Mouse (Mus musculus): Measurements from ENCODE around the gene Hmg20b.

Gene Hmg20b

DNA sequence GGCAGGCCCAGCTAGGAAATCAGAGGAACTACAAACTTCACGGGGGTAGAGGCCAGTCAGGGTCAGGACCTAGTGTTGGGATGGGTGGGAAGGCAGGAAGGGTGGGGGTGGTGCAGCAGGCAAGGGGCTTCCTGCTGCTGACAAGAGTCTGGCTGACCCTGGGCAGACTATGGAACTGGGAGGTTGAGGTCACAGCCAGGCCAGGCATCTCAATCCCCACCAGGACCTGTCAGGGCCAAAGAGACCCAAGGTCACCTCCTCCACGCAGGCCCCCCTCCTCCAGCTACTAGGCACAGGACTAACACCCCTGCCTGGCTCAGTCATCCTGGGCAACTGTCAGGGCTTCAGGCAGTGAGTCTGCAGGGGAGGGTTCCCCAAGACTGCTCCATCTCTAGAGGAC is 22.3 kb downstream of the Hmg20b start:
- no peak for DNase-seq (ENCODE audit: low read depth in 2 of 2, low spot score in 2 of 2)

DNA sequence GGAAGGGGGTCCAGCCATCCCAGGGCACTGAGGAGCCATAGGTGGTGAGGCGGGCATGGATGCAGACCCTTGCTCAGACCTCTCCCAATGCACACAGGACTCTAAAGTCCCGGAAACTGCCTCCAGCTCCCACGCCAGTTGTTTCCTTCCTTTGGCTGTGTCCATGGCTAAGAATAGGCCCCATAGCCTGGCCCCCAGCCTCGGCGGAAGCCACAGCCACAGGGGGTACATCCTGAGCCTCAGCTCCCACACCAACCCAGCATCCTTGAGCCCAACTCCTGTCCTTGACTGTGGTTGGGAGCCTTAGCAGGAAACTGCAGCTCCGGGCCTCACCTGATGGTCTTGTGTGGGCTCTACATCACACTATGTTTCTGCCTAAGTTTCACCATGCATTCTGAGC is 23.4 kb downstream of the Hmg20b start:
- DNase-seq (ENCODE audit: low read depth in 2 of 2, low spot score in 2 of 2): no peak

DNA sequence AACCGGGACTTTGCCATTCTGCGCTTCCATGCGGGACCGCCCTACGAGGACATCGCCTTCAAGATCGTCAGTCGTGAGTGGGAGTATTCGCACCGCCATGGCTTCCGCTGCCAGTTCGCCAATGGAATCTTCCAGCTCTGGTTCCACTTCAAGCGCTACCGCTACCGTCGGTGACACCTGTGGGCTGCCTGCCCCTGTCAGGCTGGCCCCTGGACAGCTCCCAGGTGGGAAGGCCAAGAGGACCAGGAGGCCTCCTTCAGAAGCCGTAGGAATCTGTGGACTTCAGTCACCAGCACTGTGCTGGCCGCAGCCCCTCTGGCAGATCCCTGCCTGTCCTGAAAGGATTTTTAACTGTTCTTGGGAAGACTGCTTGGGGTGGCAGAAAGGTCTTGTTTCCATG is 24.5 kb downstream of the Hmg20b start:
- no peak for DNase-seq (ENCODE audit: low read depth in 2 of 2, low spot score in 2 of 2)

DNA sequence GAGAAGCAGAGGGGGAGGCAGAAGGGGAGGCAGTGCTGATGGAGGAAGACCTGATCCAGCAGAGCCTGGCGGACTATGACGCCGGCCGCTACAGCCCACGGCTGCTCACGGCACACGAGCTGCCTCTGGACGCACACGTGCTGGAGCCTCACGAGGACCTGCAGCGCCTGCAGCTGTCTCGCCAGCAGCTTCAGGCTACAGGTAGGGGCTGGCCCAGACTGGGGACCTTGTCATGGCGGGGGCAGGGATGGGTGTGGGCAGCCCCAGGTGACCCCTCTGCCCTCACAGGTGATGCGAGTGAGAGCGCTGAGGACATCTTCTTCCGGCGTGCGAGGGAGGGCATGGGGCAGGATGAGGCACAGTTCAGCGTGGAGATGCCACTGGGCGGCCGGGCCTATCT is 25.1 kb downstream of the Hmg20b start:
- no peak for DNase-seq (ENCODE audit: low read depth in 2 of 2, low spot score in 2 of 2)

DNA sequence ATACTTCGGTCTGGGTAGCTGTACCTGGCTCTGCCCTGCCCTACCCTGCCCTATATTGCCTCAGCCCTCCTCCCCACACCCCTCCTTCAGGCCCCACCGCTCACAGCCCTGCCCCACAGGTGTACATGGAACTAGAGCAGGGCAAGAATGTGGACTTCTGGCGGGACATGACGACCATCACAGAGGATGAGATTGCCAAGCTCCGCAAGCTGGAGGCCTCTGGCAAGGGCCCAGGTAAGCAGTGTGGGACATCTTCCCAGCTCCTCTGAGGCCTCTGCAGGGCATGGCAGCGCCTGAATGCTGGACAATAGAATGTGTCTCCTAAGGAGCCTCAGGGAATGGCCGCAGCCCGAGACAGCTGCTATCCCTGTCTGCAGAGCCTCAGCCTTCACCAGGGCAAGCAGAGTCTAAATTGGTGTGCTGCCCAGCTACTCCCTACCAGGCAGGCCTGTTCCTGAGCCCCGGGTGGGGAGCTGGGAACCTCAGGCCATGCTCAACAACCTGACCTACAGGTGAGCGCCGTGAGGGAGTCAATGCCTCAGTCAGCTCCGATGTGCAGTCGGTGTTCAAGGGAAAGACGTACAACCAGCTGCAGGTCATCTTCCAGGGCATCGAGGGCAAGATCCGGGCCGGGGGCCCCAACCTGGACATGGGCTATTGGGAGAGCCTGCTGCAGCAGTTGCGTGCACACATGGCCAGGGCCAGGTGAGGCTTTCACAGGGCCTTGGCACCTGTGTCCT is 26.3 kb downstream of the Hmg20b start:
- no peak for DNase-seq (ENCODE audit: low read depth in 2 of 2, low spot score in 2 of 2)

DNA sequence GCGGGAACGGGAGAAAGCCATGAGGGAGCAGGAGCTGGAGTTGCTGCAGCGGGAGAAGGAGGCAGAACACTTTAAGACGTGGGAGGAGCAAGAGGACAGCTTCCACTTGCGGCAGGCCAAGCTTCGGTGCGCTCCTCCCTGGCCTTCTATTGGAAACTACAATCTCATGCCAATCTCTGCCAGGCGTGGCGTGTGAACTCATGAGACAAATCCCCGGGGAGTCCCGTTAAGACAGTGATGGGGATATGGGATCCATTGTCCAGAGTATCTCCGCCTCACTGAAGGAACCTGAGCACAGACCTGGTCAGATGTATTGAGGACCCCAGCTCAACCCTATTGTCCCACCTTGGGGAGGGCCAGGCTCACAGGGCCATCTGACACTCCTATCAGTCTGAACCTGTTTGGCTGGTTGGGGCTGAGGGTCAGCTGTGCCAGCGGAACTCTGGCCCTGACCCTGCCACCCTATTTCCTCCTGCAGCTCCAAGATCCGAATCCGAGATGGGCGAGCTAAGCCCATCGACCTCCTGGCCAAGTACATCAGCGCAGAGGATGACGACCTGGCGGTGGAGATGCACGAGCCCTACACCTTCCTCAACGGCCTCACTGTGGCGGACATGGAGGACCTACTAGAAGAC is 27.0 kb downstream of the Hmg20b start:
- DNase-seq (ENCODE audit: low read depth in 2 of 2, low spot score in 2 of 2): no peak

DNA sequence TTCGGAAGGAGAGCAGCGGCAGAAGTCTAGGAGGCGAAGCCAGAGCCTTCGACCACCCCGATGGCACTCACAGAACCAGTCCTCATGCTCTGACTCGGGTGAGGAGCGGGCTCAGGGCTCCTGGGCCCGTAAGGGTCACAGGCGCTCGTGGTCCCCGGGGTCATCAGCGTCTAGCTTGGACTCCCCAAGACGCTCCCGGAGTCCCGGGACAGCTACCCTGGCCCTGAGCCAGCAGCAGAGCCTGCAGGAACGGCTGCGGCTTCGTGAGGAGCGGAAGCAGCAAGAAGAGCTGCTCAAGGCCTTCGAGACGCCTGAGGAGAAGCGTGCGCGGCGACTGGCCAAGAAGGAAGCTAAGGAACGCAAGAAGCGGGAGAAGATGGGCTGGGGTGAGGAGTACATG is 27.8 kb downstream of the Hmg20b start:
- no peak for DNase-seq (ENCODE audit: low read depth in 2 of 2, low spot score in 2 of 2)

DNA sequence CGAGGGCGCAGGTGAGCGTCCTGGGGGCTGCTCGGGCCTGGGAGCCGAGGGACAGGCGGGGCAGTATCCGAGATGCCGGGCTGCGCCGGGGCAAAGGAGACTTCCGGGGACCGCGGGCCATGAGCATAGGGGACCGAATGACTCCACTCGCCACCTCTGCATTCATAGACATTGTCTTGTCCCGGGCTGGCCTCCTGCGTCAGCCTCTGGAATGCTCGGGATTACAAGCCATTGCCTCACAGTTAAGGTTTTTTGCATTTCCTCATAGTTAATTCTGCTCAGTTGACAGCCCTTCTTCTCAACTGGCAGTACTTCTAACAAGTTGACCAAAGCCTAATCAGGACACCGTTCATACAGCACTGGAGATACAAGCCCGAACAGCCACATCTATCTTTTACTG is 28.8 kb downstream of the Hmg20b start:
- no peak for DNase-seq (ENCODE audit: low read depth in 2 of 2, low spot score in 2 of 2)

DNA sequence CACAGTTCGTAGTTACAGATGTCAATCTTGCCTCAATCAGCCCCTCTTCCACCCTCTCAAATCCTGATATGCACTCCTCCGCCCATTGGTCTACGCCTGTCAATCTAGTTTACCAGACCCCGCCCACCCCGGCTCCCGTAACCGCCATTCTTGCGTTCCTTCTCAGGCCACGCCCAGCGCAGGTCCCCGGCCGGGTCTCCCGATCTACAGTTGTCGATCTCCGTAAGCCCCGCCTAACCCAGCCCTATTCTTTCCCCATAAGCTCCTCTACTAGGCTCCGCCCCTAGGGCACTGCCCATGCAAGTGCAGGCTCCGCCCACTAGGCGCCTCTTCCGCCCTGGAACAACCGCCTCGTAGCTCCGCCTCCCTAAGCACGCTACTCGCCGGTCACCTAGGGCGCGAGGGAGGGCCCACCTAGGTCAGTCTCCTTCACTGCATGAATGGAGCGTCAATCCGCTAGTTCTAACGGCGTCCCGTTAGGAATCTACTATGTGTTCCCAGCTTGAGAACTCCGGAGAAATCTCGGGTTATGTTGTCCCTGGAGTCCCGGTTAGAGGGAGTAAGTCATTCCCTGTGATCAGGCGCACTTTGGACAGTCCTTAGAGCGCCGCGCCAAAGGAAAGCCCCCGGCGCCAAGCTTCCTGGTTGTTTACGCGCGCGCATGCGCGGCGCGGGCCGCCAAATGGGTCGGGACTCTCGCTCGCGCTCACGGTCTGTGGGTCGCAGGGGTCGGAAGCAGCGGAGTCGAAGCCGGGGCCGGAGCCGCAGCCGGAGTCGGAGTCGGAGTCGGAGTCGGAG is 29.5 kb downstream of the Hmg20b start, which contains the start of gene Cactin:
Cactin (plus strand) TSS at position 554 of the 798 bp plus-strand sequence.
- DNase-seq (ENCODE audit: low read depth in 2 of 2, low spot score in 2 of 2): peak; percentile 97 to 98

DNA sequence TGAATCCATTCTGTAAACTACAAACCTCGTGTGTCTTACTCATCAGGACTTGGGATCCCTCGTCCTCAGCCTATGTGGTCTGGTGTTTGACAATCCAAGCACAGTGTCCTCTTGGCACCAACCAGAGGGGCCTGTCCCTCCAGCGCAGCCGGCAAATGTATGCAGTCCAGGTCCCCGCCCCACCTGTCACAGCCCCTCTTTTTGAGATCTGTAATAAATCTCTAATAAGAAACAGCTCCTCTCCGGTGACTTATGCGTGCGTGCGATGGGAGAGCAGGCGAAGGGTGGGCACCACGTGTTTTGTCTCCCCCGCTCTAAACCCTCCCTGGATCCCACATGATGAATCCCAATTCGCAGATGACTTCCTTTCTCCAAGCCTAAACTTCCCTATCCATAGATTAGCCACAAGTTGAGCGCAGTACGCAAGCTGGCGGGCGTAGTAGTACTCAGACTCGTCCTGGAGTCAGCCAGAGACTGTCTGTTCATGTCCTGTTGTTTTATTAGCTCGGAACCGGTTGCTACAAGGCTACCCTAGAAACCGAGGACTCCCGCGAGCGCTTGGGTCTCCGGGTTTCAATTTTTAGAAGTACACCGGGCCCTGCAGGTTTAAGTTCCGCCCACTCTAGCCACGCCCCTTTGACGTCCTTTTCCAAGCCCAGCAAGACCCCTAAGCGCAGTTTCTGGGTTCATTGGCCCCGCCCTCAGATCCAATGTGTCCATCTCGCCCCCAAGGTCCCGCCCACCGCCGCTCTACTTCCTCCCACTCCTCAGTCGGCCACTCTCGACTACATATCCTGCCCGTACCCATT is 30.3 kb downstream of the Hmg20b start:
- no peak for DNase-seq (ENCODE audit: low read depth in 2 of 2, low spot score in 2 of 2)

DNA sequence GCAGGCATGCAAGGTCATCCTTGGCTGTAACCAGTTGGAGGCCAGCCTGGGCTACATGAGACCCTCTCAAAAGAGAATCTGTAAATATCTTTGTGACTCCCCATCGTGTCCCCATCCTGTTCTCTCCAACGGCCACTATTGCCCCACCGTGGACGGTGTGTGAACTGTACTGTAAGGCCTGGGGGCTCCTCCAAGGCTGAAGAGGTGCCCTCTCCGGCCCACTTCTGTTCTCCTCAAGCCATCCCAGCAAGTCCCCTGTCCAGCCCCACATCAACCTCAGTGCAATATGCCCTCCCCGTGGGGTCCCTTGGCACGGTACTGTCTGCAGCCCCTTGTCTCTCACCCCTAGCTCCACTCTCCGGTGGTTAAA is 31.0 kb downstream of the Hmg20b start:
- DNase-seq (ENCODE audit: low read depth in 2 of 2, low spot score in 2 of 2): peak in 1 of 2 experiments; percentile 31

DNA sequence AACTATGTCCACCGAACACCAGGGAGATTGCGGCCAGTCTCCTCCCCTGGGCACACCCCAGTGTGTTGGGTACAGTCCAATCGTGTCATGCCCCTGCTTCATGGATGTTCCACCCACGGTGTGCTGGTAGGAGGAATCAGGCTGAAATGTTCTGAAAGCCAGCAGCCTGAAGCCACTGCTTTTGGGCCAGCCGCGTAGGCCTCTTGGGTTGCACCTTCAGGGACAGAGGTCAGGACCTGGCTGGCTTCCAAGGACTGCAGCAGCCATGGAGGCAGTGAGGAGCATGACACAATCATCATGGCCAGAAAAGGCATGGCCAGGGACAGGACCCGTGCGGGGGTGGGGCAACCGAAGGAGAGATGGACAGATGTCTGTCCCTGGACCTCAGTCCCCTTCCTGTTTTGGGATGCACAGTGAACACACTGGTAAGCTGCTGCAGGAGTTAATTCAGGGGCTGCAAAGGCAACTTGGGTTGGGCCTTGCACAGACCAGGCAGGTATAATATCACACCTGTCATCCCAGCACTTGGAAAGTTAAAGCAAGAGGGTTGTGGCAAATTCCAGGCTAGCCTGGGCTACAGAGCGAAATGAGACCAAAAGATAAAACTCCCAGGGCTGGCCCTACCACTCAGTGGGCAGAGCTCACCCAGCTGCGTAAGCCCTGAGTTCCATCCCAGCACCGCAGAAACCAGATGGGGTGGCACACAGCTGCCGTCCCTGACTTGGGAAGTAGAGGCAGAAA is 31.5 kb downstream of the Hmg20b start:
- no peak for DNase-seq (ENCODE audit: low read depth in 2 of 2, low spot score in 2 of 2)

DNA sequence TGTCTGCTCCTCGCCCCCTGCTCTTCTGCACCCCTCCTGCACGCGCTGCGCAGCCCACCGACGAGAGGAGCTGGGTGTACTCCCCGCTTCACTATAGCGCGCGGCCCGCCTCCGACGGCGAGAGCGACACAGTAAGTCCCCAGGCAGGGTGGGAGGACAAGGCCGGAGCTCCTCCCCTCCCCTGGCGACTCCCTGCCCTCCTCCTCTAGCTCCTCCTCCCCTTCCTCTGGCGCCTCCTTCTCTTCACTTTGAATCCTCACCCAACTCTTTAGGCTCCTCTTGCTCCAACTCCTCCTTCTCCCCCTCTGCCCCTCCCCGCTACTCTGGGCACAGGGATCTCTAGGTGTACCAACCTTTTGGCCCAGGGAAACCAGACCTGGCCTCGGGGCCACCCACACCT is 33.0 kb downstream of the Hmg20b start:
- DNase-seq (ENCODE audit: low read depth in 2 of 2, low spot score in 2 of 2): no peak

DNA sequence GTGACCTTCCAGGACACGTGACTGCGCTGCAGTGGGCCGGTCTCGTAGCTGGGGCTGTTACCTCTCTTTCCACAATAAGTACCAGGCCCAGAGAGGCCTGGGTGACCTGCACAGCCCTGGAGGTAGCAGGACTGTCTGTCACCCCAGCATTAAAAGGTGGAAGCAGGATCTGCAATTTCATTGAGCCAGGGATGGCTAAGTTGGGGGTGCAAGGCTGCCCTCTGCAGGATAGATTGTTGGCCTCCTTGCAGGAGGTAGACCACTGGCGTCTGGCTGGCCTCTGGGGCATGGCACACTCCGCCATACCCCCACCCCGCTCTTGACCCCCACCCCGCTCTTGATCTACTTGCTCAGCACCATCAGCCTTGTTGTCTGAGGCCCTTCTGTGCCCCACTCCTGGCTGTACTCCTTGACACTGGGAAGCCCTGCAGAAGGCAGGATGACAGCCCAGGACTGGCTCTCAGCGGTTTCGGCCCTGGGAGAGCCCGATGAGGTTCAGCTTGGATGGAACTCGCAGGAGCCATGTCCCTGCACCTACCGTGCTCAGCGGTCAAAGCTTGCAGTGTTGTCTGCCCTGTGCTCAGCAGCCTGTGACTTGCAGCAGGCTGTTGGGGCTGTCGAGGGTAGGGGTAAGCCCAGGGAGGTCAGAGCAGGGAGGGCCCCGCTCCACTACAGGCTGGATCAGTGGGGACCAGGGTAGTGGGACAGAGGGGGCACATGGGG is 33.8 kb downstream of the Hmg20b start:
- DNase-seq (ENCODE audit: low read depth in 2 of 2, low spot score in 2 of 2): no peak

DNA sequence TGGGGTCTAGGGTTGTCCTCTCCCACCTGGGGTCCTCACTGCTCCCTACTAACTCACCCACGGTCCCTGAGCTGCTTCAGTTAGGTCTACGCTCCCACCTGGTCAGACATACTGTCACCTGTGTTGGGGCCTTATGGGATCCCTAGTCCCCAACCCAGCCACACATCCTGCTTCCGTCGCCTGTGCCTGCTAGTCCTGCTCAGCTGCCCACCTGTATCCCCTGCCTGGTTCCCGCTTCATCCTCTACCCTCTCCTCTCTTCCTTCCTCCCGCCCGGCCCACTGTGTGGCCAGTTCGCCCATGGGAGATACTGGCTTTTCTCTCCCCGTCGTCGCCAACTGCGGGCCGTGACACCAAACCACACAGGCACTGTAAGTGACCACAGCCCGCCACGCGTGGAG is 34.7 kb downstream of the Hmg20b start:
- DNase-seq (ENCODE audit: low read depth in 2 of 2, low spot score in 2 of 2): no peak

DNA sequence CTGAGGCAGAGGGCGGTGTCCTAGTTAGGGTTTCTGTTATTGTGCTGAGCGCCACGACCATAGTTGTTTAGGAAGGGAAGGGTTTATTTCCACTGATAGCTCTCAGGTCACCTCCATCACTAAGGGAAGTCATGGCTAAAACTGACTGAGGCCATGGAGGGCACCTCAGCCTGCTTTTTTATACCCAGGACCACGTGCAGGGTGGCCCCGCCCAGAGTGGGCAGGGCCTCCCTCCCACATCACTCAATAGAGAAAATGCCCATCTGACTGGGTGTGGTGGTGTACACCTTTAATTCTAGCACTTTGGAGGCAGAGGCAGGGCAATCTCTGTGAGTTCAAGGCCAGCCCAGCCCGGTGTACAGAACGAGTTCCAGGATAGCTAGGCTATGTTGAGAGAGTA is 36.1 kb downstream of the Hmg20b start:
- DNase-seq (ENCODE audit: low read depth in 2 of 2, low spot score in 2 of 2): no peak

DNA sequence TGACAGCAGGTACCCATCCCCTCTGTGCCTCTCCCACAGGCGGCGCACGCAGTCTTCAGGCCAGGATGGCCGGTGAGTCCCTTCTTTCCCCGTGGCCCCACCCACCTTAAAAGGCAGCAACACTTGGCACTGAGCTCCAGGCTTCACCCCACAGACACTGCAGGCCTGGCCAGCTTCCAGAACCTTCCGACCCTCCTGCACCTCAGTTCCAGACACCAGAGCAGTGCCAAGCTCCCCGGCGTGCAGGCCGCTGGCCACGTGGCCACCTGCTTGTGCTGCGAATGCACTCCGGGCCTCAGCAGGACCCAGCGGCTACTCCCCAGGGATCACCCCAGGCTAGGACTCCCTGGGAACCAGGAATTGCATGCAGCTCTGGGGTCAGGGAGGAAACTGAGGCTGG is 36.7 kb downstream of the Hmg20b start:
- no peak for DNase-seq (ENCODE audit: low read depth in 2 of 2, low spot score in 2 of 2)

DNA sequence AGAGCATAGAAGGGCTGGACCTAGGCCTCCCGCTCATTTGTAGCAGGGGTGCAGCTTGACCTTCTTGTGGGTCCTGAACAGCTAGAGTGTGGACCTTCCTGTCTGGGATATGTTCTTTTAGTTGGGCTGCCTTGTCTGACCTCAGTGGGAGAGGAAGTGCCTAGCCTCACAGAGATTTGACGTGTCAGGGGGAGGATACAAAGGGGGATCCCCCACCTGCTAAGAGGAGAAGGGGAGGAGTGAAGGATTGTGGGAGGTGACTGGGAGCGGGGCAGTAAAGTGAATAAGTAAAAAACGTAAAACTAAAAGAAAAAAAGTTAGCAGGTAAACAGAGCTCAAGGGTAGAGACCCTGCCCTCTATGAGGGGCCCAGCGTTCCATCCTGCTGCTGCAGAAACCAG is 40.7 kb downstream of the Hmg20b start:
- DNase-seq (ENCODE audit: low read depth in 2 of 2, low spot score in 2 of 2): no peak

DNA sequence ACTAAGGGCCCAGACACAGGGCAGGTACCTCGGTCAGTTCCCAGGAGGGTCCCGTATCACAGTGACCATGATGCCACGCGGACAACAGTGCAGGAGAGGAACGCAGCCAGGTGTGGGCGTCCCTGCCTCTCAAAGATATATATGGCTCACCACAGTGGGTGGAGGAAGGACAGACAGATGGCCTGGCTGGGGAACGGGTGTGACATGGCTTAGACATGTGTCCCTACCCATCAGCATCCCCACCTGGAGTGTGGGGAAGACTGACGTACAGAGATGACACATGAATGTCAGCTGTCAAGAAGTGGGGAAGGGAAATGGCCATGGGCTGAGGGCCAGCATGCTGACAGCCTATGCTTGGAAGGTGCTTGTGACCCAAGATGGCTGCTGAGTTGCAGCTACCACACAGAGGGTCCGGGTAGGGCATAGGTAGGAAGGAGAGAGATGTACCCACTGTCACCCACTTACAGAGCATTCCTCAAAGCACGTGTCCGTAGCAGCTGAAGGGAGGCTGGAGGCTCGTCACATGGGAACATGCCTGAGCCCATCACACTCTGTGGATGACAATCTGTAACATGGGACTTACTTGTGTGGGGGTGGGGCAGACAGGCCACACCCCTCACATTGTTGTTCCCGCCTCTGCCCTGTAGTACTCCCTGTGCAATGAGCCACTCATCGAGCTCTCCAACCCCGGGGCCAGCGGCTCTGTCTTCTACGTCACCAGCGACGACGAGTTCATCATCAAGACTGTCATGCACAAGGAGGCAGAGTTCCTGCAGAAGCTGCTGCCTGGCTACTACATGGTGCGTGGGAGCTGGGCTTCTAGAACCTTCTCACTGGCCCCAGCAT is 43.2 kb downstream of the Hmg20b start:
- DNase-seq (ENCODE audit: low read depth in 2 of 2, low spot score in 2 of 2): no peak

Data from CD8-positive naive resting alpha-beta T cell, adult 2 months (primary cell).